Mouse (Mus musculus) embryonic fibroblast, embryonic 13.5 days (primary cell): Measurements from ENCODE around the gene Tubg1.

Source experiments
- CTCF ChIP-seq: IDR thresholded peaks from 2 replicates; pipeline ENCODE4 v1.5.1; 2011; ENCODE audit warnings: mild to moderate bottlenecking, control low read depth, low read length, moderate library complexity, borderline replicate concordance; ENCODE audit not compliant: insufficient read depth
- POLR2A ChIP-seq: IDR thresholded peaks from 2 replicates; pipeline ENCODE4 v1.6.1; 2011; ENCODE audit warnings: low read depth, mild to moderate bottlenecking, control low read depth, low read length, moderate library complexity

GRCm38 (mm10) chr11:101070189-101070527 is 49.6 kb upstream of the Tubg1 start:
- TF ChIP-seq POLR2A (no peak), CTCF (no peak)
